Mouse (Mus musculus) embryonic stem cell, embryonic (primary cell): ENCODE measurements around the gene Gm37240.

Experiments
- CTCF ChIA-PET, 4 experiments: fragments of 300-600 bp in 2 of 4; fragments of 350-600 bp in 2 of 4; sonication (Branson Sonifier 250); formaldehyde crosslinking; loops; one replicate each; lab custom pipeline; 2022; ENCODE audit warnings: inconsistent platforms in 2 of 4; lab: Charles Lee
- POLR2A ChIA-PET, 4 experiments: fragments of 300-600 bp in 2 of 4; fragments of 350-600 bp in 2 of 4; sonication (Branson Sonifier 250); formaldehyde crosslinking; loops; one replicate each; lab custom pipeline; 2022; ENCODE audit warnings: antibody characterized with exemption in 4 of 4, inconsistent platforms in 1 of 4; lab: Charles Lee

The Gm37240 gene

DNA sequence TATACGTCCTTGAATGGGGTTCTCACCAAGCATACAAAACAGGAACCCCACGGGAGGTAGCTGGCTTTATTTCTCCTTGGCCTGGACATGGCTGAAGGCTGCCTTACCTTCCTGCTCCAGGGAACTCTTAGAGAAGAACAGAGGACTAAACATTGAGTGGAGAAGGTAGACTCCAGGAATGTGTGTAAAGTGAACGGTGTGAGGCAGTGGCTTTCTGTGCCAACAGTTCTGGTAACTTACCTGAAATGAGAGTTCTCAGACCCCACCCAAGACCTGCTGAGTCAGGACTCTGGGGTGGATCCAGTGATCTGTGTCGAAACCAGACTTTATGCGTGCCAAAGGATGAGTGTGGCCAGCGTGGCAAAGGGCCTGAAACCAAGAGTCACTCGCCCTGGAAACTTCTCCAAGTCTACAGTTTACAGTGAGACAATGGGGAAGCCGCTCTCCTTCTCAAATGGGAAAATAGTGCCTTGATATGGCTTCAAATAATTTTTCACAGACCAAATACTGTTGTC lies 1240.9 kb downstream of the Gm37240 start:
- POLR2A ChIA-PET = interaction anchor here in 1 of 4 experiments (1.3 to 2.5 kb wide), 4 partner anchors 8 to 19 kb away, joined by 3 to 12 read pairs (median 12); partner anchors contain the start of gene Tmem154
- CTCF ChIA-PET = no interaction called here

GRCm38 (mm10) chr3:84646007-84646290 lies 1241.4 kb downstream of the Gm37240 start:
- CTCF ChIA-PET = no interaction called here
- POLR2A ChIA-PET = interaction anchor here in 1 of 4 experiments (1.3 to 2.5 kb wide), 2 partner anchors 8 to 20 kb away, joined by 3 to 12 read pairs; partner anchors contain the start of gene Tmem154

DNA sequence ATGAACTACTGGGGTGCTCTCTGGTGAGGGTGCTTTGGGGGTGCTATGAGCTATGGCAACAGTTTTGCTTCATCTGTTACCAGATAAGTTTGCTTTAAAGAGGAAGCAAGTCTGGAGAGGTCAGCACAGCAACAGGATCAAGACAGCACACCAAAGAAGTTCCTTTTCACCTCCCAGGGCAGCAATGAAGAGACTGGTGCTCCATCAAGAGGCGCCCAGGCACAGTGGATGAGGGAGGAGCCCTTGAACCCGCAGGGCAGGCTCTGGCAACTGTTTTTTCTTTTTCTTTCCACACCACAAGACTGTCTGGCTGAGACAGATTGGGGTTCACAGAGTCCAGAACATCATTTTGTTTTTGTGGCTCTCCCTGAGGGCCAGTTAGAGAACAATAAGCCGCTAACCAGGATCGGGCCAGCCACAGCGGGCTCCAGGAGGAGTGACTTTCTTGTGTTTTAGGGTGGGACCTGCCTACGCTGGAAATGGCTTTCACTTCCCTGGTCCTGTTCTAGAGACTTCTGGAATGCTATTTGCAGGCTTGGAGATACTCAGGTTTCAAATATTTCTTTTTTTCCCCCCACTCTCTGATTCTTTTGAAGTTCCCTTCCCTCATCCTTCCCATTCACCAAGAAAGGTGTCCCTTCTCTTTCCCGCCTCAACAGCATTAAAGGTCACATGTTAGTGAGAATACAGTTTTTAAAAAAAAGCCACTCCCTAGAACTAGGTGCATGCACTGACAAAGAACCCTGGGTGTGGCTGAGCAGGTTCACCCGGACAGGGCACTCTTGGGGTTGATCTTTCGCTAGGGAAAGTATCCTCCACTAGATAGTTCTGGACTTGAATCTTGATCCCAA lies 1241.9 kb downstream of the Gm37240 start:
- CTCF ChIA-PET = no interaction called here
- POLR2A ChIA-PET = interaction anchor here in 1 of 4 experiments (1.3 to 2.5 kb wide), 2 partner anchors 9 to 20 kb away, joined by 3 to 12 read pairs; partner anchors contain the start of gene Tmem154

- CTCF ChIA-PET = no interaction called here
- POLR2A ChIA-PET = interaction anchor here in 1 of 4 experiments (8.1 kb wide), 1 partner anchor 11 kb away, joined by 110 read pairs; no protein-coding TSS in a partner anchor
Measured at GRCm38 (mm10) chr3:84642942-84643341, 1244.4 kb downstream of the Gm37240 start.

GRCm38 (mm10) chr3:84641391-84641790 lies 1245.9 kb downstream of the Gm37240 start:
- ChIA-PET CTCF (interaction anchor here in 1 of 4 experiments (1.9 kb wide), 1 partner anchor 15 kb away, joined by 5 read pairs; no protein-coding TSS in a partner anchor), POLR2A (interaction anchor here in 3 of 4 experiments (1.3 to 8.1 kb wide), 4 partner anchors 12 to 24 kb away, joined by 4 to 110 read pairs (median 16); partner anchors contain the start of gene Tmem154 (in 1 of the 3))

- CTCF ChIA-PET = interaction anchor here in 2 of 4 experiments (0.9 to 1.9 kb wide), 2 partner anchors 16 to 18 kb away, joined by 3 to 5 read pairs; no protein-coding TSS in a partner anchor
- POLR2A ChIA-PET = interaction anchor here in 3 of 4 experiments (0.5 to 8.1 kb wide), 9 partner anchors 13 to 304 kb away, joined by 3 to 110 read pairs (median 5); partner anchors contain the start of genes Arfip1 (in 1 of the 3), Fbxw7 (in 1 of the 3) and Tmem154 (in 1 of the 3)
Measured at GRCm38 (mm10) chr3:84640536-84640935, 1246.8 kb downstream of the Gm37240 start.

- ChIA-PET POLR2A (interaction anchor here (0.5 to 8.1 kb wide), 24 partner anchors 8 to 355 kb away, joined by 3 to 110 read pairs (median 4); partner anchors contain the start of genes Arfip1 (in 1 of the 4), Fbxw7 (in 1 of the 4) and Tmem154 (in 1 of the 4)), CTCF (interaction anchor here in 3 of 4 experiments (0.5 to 1.9 kb wide), 6 partner anchors 14 to 362 kb away, joined by 3 to 5 read pairs (median 4); no protein-coding TSS in a partner anchor)
Measured at GRCm38 (mm10) chr3:84639767-84640500, 1247.4 kb downstream of the Gm37240 start.

DNA sequence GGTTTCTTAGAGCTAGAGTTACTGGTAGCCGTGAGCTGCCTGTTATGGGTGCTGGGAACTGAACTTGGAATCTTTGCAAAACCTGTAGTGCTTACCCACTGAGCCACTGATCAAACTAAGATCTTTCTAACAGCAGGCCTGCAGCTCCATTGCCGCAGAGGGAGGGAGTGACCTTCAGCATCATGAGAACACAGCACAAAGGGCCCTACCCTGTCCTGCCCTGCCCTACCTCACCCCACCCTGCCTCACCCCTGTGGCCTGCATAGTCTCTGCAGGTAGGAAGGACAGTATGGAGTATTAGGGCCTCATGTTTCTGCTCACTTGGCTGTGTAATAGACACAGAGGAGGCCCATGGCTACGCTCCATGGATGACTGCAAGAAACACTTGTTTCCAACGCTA lies 1248.5 kb downstream of the Gm37240 start:
- POLR2A ChIA-PET = interaction anchor here (0.5 to 8.1 kb wide), 28 partner anchors 8 to 177 kb away, joined by 3 to 110 read pairs (median 4); partner anchors contain the start of genes Arfip1 (in 1 of the 4), Fbxw7 (in 1 of the 4) and Tmem154 (in 1 of the 4)

GRCm38 (mm10) chr3:84637890-84638578 lies 1249.3 kb downstream of the Gm37240 start:
- CTCF ChIA-PET = interaction anchor here in 3 of 4 experiments (0.7 to 1.0 kb wide), 4 partner anchors 9 to 323 kb away, joined by 3 to 4 read pairs (median 3); no protein-coding TSS in a partner anchor
- POLR2A ChIA-PET = interaction anchor here (0.5 to 8.1 kb wide), 22 partner anchors 9 to 177 kb away, joined by 3 to 110 read pairs (median 4); partner anchors contain the start of genes Fbxw7 (in 1 of the 4) and Tmem154 (in 1 of the 4)

More for the DNA sequence above, 1248.5 kb downstream of the Gm37240 start:
- CTCF ChIA-PET = interaction anchor here in 2 of 4 experiments (0.6 to 1.0 kb wide), 4 partner anchors 9 to 361 kb away, joined by 3 to 4 read pairs (median 4); no protein-coding TSS in a partner anchor

DNA sequence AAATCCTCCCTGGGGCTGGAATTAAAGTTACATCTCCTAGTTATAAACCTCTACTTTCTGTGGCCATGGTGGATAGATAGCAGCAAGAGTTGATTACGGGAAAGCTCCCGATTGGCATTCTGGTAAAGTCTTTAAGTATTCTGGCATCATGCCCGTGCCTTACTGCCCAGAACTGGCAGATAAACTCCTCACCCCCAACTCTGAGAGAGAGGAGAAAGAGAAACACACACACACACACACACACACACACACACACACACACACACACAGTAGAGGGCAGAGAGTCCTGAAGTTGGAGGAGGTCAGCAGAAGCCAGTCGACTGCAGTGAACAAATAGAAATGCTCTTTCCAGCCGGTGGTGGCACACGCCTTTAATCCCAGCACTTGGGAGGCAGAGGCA lies 1250.2 kb downstream of the Gm37240 start:
- CTCF ChIA-PET = no interaction called here
- POLR2A ChIA-PET = interaction anchor here in 2 of 4 experiments (0.6 to 8.1 kb wide), 6 partner anchors 10 to 236 kb away, joined by 3 to 110 read pairs (median 4); no protein-coding TSS in a partner anchor

- CTCF ChIA-PET = interaction anchor here (0.6 to 1.9 kb wide), 11 partner anchors 8 to 433 kb away, joined by 3 to 10 read pairs (median 4); no protein-coding TSS in a partner anchor
Measured at GRCm38 (mm10) chr3:84631586-84631985, 1255.7 kb downstream of the Gm37240 start.

DNA sequence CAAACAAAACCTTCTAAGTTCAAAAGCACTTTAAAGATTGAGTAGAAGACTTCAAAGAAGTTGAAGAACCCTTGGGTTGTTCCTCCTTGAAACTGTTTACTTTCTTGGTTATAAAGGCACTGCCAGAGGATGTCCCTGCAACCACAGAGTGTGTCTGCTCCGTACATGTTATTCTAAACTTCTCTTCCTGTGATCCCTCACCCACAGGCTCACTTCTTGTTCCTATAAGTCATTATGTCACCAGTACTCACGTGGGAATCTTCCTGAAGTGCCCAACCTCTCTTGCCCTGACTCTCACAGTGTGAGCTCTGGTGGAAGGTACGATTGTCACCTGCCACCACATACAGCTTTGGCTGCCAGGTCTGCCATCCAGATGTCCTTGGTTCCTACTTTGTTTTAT lies 1265.3 kb downstream of the Gm37240 start:
- ChIA-PET POLR2A (interaction anchor here in 1 of 4 experiments (0.6 kb wide), 1 partner anchor 8 kb away, joined by 5 read pairs; no protein-coding TSS in a partner anchor), CTCF (interaction anchor here in 1 of 4 experiments (0.6 kb wide), 1 partner anchor 726 kb away, joined by 3 read pairs; no protein-coding TSS in a partner anchor)

More at GRCm38 (mm10) chr3:84631586-84631985, 1255.7 kb downstream of the Gm37240 start:
- POLR2A ChIA-PET = interaction anchor here in 2 of 4 experiments (0.7 to 1.1 kb wide), 2 partner anchors 22 to 541 kb away, joined by 4 to 6 read pairs; no protein-coding TSS in a partner anchor

GRCm38 (mm10) chr3:84619725-84620124 lies 1267.6 kb downstream of the Gm37240 start:
- CTCF ChIA-PET = interaction anchor here in 1 of 4 experiments (0.7 kb wide), 1 partner anchor 1338 kb away, joined by 3 read pairs; no protein-coding TSS in a partner anchor
- POLR2A ChIA-PET = no interaction called here

GRCm38 (mm10) chr3:84619056-84619455 lies 1268.3 kb downstream of the Gm37240 start:
- ChIA-PET POLR2A (no interaction called here), CTCF (interaction anchor here in 2 of 4 experiments (0.7 to 0.8 kb wide), 2 partner anchors 63 to 1339 kb away, joined by 3 read pairs; no protein-coding TSS in a partner anchor)

DNA sequence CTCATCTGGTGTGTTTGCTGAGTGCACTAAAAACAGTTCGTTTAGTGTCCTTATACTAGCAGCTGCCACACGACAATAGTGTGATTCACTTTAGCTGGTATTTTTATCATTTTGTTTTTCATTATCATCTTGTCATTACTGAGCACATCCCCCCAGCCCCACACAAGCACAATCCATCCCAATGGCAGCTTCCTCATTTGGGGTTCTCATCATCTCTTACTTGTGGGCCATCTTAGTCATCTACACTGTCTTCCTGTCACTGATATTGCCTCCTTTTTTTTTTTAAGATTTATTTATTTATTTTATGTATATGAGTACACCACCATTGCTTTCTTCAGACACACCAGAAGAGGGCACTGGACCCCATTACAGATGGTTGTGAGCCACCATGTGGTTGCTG lies 1268.7 kb downstream of the Gm37240 start:
- POLR2A ChIA-PET = no interaction called here
- CTCF ChIA-PET = interaction anchor here in 1 of 4 experiments (0.8 kb wide), 1 partner anchor 63 kb away, joined by 3 read pairs; no protein-coding TSS in a partner anchor

DNA sequence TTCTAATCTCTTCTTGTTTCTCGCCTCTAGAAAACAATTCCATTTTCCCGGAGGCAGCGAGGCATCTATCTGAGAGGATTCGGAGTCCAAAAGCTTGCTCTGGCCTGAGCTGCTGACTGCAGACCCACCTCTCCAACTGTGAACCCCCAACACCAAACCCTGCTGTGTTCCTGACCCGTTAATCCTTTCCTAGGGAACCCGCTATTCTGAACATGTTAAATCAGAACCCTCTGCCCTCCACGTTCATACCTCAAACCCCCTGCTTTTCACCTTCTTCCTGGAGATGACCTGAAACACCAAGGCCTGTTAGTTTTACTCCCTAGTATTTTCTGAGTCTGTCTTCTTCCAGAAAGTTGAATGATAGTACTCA lies 1271.5 kb downstream of the Gm37240 start:
- POLR2A ChIA-PET = interaction anchor here in 3 of 4 experiments (0.5 to 2.3 kb wide), 7 partner anchors 12 to 209 kb away, joined by 3 to 8 read pairs (median 4); partner anchors contain the start of gene Tmem154 (in 1 of the 3)
- CTCF ChIA-PET = interaction anchor here (0.6 to 1.9 kb wide), 29 partner anchors 9 to 322 kb away, joined by 3 to 14 read pairs (median 3); partner anchors contain the start of gene Arfip1 (in 1 of the 4)
